Mouse (Mus musculus) lung, postnatal 0 days (tissue): Measurements from ENCODE around the gene Erg.
A peak's percentile ranks its signal among the peaks of the same experiment; 100 is the strongest.

Experiments
- CTCF ChIP-seq: IDR thresholded peaks from 2 replicates; pipeline ENCODE4 v1.5.1; 2016; ENCODE audit warnings: antibody characterized with exemption, mild to moderate bottlenecking
- EP300 ChIP-seq: IDR thresholded peaks from 2 replicates; pipeline ENCODE4 v1.6.1; 2016; ENCODE audit warnings: antibody characterized with exemption, mild to moderate bottlenecking, control low read depth

- no peak for TF ChIP-seq EP300
- TF ChIP-seq CTCF, result peak; percentile 26; the same call in 1 of the 2 replicates
Measured at GRCm38 (mm10) chr16:95614482-95614881, 28.1 kb upstream of the Erg start.
